Mouse (Mus musculus) heart, postnatal 0 days (tissue): Measurements from ENCODE around the gene Pxk.

Source experiments
- CTCF ChIP-seq: IDR thresholded peaks from 2 replicates; pipeline ENCODE4 v1.5.1; 2016; ENCODE audit warnings: antibody characterized with exemption, control low read depth, low read depth
- EP300 ChIP-seq: IDR thresholded peaks from 2 replicates; pipeline ENCODE4 v1.6.1; 2016; ENCODE audit warnings: antibody characterized with exemption, low read depth

- TF ChIP-seq CTCF (peak; percentile 57), EP300 (no peak)
These were observed 5.4 kb upstream of the Pxk start for GRCm38 (mm10) chr14:8092573-8092972.
